Mouse (Mus musculus) heart, postnatal 25 days (tissue): Measurements from ENCODE around the gene Lix1l. TPM values are rescaled to one million over a fixed set of nuclear protein-coding genes. Genes with fewer than 3 reads are reported as not detected.
A peak's percentile ranks its signal among the peaks of the same experiment; 100 is the strongest.

ENCODE experiments used
- DNase-seq: peaks from one replicate; pipeline ENCODE4 v3.0.0; 2022; ENCODE audit warnings: low spot score
- intact Hi-C: fragments of 180-260 bp; cut with DNase I; formaldehyde crosslinking; loops from one replicate; pipeline ENCODE4 v1.15.1; 2025
- total RNA-seq, 2 experiments: library from RNA; stranded (reverse); gene quantifications; 2 replicates each; pipeline ENCODE4 v1.2.3; 2021

The Lix1l gene
- total RNA-seq, 2 experiments from 2014 or later: 25.4 to 27.2 TPM

DNA sequence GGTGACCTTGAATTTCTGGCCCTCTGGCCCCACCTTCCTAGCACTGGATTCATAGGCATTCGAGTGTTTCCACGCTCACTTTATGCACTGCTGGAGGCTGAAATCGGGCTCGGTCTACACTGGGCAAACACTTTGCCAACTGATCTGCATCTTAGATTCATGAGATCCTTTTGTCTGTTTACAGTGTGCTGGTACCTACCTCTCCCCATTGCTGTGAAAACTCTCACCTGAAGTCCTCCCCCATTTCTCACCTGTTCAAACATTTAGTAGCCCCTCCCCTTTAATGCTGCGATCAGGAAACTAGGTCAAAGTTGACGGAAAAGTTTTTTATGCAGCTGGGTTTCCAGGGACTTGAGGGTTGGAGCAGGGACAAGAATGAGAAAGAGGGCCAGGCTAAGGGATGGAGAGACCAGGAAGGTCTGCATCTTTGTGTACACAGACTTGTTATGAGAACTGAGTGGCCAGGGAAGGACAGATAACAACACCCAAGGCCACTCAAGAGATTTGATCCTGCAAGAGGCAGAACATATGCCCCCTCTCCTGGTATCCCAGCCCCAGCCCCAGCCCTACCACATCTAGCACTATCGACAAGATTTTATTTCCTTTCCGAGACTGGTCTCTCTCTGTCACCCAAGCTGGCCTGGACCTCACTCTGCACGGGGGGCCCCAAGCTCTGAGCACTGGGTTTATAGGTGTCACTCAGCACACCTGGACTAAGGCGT lies 36.9 kb upstream of the Lix1l start:
- DNase-seq: no peak
- intact Hi-C loops: no loop called here

DNA sequence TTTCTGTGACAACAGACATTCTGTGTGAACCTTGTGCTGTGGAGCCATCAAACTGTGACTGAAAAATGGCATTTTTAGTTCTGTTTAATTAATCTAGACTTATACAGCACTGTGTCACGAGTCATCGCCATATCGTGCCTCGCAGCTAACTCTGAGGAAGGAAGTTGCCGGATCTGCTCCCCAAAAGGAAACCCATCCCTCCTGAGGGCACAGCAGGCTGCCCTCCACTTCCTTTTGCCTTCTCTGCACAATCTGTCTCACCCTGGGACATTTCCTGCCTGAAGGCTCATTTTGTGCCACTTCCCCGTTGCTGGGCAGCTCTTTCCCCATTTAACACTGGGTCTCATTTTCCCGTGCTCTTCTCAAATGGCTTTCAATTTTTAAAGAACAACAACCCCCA lies 36.3 kb upstream of the Lix1l start:
- no peak for DNase-seq
- intact Hi-C loops: no loop called here

GRCm38 (mm10) chr3:96565105-96565504 lies 35.8 kb upstream of the Lix1l start:
- intact Hi-C loops: no loop called here
- no peak for DNase-seq

GRCm38 (mm10) chr3:96566661-96567450 lies 34.1 kb upstream of the Lix1l start:
- intact Hi-C loops: no loop called here
- no peak for DNase-seq

DNA sequence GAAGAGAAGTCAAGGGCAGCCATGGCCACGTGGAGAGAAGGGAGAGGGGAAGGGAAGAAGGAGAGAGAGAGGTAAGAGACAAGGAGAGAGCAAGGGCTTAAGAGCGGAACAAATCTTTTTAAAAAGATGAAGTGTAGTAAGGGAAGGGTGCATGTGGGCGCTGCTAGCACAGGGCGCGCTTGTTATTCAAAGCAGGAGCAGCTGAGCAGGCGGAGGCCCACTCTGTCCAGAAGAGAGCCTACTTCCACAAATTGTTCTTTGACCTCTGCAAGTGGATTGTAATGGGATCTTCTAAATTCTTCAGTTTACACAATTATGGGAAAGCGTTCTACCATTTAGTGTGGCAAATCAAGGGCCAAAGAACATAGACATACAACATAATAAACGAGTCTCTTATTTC lies 32.3 kb upstream of the Lix1l start:
- intact Hi-C loops: no loop called here
- no peak for DNase-seq

GRCm38 (mm10) chr3:96569506-96569905 lies 31.4 kb upstream of the Lix1l start:
- intact Hi-C loops: no loop called here
- no peak for DNase-seq

DNA sequence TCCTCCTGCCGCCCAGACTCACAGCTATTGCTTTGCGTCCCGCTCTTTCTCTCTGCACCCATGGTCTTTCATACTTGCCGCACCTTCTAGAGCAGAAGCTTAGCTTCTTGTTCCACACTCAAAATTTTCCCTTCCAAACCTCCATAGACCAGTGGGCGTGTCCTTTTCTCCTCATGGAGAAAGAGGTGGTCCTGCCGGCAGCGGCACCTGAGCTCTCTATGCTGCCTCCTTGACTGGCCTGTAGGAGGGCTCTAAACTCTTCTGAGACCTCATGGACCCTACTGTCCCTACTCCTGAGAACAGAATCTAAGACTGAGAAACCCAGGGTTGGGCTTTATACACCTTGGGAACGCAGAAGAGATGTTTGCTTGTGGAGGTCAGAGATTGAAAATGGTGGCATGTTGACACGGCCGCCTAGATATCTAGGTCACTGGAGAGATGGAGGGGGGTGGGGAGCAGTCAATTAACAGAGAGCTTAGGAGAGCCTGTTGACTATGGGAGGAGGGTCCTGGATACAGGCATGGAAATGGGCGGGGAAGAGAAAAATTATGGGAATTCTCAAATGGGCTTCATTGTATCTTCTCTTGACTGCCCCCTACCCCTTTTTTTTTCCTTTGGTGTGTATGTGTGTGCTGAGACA lies 30.9 kb upstream of the Lix1l start:
- intact Hi-C loops: no loop called here
- DNase-seq: no peak

DNA sequence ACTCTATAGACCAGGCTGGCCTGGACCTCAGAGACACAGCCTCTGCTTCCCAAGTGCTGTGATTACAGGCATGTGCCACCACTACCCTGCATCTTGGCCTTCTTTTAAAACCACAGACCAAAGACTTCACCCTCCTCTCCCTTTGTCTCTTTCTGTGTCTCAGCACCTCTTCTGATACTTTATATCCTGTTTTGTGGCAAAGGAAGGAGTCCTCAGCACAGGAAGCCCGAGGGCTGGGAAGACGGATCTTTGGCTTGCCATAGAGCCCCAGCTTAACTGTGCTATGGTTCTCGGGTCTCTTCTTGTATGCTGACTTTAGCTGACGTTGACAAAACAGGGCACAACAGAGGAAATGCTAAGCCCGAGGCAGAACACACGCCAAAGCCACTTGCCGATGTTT lies 30.3 kb upstream of the Lix1l start:
- intact Hi-C loops: no loop called here
- DNase-seq: no peak

DNA sequence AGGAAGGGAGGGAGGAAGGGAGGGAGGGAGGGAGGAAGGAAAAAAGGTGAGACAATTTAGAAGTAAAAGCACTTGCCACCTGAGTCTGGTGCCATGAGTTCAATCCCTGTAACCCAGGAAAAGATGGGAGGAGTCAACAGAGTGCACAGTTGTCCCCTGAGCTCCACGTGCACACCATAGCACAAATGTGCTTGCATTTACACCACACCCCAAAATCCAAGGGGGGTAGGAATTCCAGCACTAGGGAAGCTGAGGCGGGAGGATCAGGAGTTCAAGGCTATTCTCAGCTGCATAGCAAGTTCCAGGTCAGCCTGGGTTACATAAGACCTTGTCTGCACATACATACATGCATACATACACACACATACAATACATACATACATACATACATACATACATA lies 29.6 kb upstream of the Lix1l start:
- no peak for DNase-seq
- intact Hi-C loops: no loop called here

- no peak for DNase-seq
- intact Hi-C loops: no loop called here
These were observed 28.9 kb upstream of the Lix1l start for GRCm38 (mm10) chr3:96571896-96572698.

DNA sequence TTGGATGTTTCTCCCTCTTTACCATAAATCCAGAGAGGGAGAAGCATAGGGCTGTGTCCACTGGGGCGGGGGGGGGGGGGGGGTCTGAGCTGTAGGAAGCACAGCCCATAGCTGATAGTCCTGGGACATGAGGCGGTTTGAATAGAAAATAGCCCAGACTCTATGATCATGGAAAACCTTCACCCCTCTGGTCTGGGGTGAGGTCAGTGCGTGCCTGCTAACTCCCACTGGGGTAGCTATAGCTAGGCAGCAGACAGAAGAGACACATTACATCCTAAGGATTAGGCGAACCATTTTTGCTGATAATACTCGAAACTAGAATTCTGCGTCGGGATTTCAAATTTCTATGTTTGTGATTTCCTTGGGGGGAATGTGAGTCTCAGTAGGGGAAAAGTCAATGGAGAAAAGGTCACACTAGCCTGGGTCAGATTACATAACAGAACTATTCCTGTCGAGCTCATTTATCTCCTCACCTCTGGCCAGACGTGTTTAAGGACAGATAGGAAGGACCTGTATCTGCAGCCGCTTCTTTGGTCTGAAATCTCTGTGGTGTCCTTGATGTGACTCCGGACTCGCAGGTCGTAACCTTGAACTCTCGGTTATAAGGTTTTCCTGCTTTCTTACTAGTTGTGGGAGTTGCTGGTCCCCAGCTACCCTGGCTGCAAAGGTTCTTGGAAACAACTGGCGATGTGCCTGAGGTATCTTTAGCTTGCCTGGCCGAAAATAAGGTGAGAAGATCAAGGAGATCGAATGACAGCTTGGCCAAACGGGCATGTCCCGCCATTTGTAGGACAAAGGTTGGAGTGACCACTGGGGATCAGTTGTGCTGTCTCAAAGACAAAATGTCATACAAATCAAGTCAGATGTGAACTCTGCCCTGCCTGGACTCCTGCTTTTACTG lies 27.1 kb upstream of the Lix1l start:
- intact Hi-C loops: no loop called here
- DNase-seq: no peak

GRCm38 (mm10) chr3:96575272-96575984 lies 25.5 kb upstream of the Lix1l start:
- intact Hi-C loops: no loop called here

DNA sequence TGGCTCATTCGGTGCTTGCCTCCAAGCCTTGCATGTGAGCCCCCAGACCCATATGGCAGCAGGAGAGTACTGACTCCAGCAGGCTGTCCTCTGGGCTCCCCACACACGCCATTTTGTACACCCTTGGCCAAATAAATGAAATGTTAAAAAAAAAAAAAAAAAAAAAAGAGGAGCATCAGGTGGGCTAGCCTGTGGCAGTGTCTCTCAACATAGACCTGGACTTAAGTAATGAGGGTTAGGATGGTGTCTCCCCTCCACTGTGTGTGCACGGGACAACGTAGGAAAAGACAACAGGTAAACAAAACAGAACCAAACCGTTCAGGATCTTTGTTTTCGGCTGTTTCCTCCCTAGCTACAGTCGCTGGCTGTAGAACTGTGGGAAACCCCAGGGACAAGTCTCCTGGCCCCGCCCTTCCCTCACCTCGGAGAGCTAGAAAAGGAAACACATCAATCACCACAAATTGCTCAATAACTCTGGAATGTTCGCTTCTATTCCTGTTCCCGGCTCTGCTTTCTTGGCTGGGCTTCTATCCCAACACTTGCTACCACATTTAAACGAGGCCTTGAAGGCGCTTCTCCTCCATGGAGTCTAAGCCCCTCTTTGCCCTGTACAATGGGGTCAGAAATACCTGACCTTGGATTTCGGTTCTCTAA lies 24.8 kb upstream of the Lix1l start:
- DNase-seq: peak; percentile 81
- intact Hi-C loops: loop anchor here (1.0 kb wide), 1 partner anchor 19 kb away; the partner anchor contains the start of gene Txnip

More at GRCm38 (mm10) chr3:96575272-96575984, 25.5 kb upstream of the Lix1l start:
- DNase-seq: no peak

DNA sequence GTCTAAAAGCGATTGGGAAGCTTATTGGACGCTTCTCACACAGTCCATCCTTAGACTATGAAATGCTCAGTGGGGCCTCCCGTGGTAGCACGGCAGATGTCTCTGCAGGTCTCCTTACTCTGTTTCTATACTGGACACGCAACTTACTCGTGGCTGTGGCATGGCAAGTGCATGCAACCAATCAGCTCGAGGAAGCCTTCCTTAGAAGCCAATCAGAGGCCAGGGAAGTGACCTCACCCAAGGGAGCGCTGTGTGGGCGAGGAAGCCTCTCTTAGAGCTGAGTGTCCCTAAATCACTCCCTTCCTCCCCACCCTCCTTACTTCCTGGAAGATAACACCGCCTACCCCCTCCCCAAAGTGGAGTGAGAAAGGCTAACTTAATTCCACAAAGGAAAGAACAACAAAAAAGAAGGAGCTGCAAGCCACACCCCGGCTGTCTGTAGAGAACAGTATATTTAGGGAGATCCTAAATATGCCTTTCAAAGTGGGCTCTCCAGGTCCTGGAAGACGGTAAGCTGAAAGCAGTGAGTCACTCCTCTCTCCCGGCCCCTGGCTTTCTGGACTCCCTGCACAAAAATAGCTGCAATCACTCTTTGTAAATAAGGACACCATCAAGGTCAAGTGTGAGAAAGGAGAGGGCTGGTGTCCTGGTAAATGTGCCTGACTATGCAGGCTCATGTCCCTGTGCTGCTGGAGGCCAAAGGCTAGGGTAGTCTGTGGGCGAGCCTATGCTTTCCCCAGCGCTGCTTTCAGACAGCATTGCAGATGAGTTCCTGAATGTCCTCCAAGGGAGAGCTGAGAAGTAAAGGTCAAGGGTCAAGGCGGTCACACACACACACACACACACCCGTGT lies 24.0 kb upstream of the Lix1l start, which contains the start of gene Gm16253:
Gm16253 (plus strand) TSS at position 295 of the 852 bp plus-strand sequence.
- DNase-seq: peak; percentile 95
- intact Hi-C loops: loop anchor here (1.0 kb wide), 1 partner anchor 20 kb away; the partner anchor contains the start of gene Txnip

- DNase-seq: no peak
These were observed 23.4 kb upstream of the Lix1l start for GRCm38 (mm10) chr3:96577566-96577965.

GRCm38 (mm10) chr3:96578561-96579238 lies 22.2 kb upstream of the Lix1l start:
- DNase-seq: no peak
- intact Hi-C loops: no loop called here

More at GRCm38 (mm10) chr3:96577566-96577965, 23.4 kb upstream of the Lix1l start:
- intact Hi-C loops: no loop called here
